Mouse (Mus musculus): ENCODE data around the gene Ppp5c. TPM values are rescaled to one million over a fixed set of nuclear protein-coding genes. Genes with fewer than 3 reads are reported as not detected.
A peak's percentile ranks its signal among the peaks of the same experiment; 100 is the strongest.
"Not testable (repeated sequence)": the region's sequence is repeated elsewhere in the genome, so short reads cannot be mapped to it uniquely, and the experiment has no call there.

The Ppp5c gene
- polyA plus RNA-seq (2014; fragmentation: Nextera tagmentation; extraction: Ambion mirVana), result 103 and 115 TPM in 2 replicates

DNA sequence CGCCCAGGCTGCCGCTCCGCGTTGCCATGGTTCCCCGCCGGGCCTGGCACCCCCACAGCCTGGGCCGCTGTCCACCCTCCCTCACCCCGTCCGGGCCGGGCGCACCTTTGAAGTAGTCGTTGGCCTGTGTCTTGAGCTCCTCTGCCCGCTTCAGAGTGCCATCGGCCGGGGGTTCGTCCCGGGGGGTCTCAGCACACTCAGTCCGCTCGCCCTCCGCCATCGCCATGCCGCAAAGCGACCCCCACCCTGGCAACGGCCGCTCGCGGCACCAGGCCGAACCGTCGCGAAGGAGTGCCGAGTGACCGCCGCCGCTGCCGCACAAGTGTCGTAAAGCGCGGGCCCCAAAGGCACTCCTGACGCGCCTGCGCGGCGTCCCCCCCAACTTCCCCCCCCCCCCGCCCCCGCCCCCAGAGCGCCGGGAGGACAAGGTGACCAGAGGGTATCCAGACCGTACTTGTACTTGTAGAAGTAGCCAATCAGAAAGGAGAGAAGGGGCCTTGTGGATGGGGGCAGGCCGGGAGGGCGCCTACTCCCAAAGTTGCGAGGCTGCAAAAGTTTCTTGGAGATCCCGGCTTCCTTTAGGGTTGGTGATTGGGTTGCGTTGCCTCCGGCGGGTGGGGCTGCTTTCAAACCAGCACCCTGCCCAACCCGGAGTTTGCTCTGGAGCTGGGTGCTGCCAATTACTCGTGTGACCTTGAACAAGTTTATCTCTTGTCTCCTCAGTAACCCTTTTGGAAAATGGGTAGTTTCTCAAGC is at the start of gene Ppp5c:
TSS of gene Ppp5c (minus strand) at position 337 of the 756 bp plus-strand sequence.
- H3K27ac ChIP-seq (ENCODE audit: low read depth, low read length), result peak within 1 kb of the TSS; percentile 75
- H3K27me3 ChIP-seq (ENCODE audit: control insufficient read depth, insufficient read depth, low read length), result no peaks in the 10 kb centered on the region
- H3K4me3 ChIP-seq (ENCODE audit: low read length), result peak within 1 kb of the TSS; percentile 72
- ATAC-seq (ENCODE audit: low FRiP score, low TSS enrichment), result peak; percentile 89
- peaks cover 28% of the 10 kb centered on the region for H3K4me1 ChIP-seq (ENCODE audit: control insufficient read depth, insufficient read depth, low read length)
- WGBS, result under 1% methylated on average over 53 of the region's 58 CpGs
- H3K36me3 ChIP-seq (ENCODE audit: control insufficient read depth, insufficient read depth, low read length), result peaks cover 18% of the 10 kb centered on the region; the same call in 1 of the 2 replicates
- no peaks in the 10 kb centered on the region for H3K9me3 ChIP-seq (ENCODE audit: control insufficient read depth, low read length)
- H3K4me2 ChIP-seq (replicated peaks; ENCODE audit: low read depth, low read length), result peak within 1 kb of the TSS; percentile 75
- peak within 1 kb of the TSS; percentile 79 for H3K9ac ChIP-seq (ENCODE audit: low read depth, low read length)

DNA sequence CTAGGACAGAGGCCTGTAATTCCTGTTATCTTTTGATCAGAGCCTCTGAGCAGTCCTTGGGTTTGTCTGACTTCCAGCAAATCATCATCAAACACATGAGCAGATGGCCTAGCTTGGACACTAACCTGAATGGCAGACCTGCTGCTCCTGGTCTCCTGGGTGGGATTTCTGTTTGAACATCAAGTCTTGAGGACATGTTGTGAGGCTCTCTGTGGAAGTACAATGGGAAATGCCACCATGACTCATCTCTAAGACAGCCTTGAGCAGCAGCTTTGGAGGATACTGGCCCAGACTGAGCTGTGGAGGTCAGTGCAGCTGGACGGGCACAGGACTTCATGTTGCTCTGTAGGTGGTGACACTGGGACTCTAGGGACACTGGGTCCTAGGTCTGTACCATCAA is 48.8 kb upstream of the Ppp5c start:
- H3K9me3 ChIP-seq (ENCODE audit: control insufficient read depth, low read length), result no peaks in the 10 kb centered on the region; the same call in 1 of the 2 replicates
- H3K4me1 ChIP-seq (ENCODE audit: control insufficient read depth, insufficient read depth, low read length), result no peaks in the 10 kb centered on the region
- no peak overlapping the region for H3K4me2 ChIP-seq (replicated peaks; ENCODE audit: low read depth, low read length)
- no peak overlapping the region for H3K4me3 ChIP-seq (ENCODE audit: low read length)
- H3K27ac ChIP-seq (ENCODE audit: low read depth, low read length), result no peak overlapping the region
- no peaks in the 10 kb centered on the region for H3K27me3 ChIP-seq (ENCODE audit: control insufficient read depth, insufficient read depth, low read length)
- WGBS, result 89% methylated on average over 1 of the region's 1 CpGs
- H3K9ac ChIP-seq (ENCODE audit: low read depth, low read length), result no peak overlapping the region
- ATAC-seq (ENCODE audit: low FRiP score, low TSS enrichment), result no peak
- no peaks in the 10 kb centered on the region for H3K36me3 ChIP-seq (ENCODE audit: control insufficient read depth, insufficient read depth, low read length)

DNA sequence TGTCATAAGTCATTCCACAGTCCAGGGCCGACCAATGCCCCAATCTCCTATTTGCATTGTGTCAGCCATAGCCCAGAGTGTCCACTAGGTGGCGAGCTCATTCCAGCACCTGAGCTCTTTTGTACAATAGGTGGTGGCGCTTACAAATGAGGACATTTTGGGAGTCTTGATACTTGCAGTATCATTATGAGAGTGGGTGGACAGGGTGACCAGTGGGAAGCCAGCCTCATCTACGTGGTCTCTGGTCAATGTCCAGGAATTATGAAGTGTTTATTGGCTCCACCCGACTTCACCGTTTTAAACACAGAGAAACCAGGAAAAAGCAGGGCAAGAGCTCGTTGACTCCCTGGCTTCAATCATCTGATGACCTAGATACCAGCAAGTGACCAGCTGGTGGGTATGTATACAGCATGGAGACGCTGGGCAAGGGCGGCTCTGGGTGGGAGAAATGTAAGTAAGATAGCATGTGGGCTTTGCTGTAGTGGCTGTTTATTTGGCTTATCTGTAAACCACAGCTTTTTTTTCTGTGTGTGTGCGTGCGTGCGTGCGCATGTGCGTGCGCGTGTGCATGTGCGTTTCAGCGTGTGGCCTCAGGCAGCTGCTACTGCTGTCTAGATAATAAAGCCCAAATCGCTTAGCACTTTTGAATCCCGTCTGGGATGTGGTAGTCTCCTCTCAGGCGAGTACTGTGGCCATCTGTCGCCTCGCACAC is 46.3 kb upstream of the Ppp5c start, which contains the start of gene Psg16:
TSS of gene Psg16 (plus strand) at position 137 of the 712 bp plus-strand sequence.
- H3K9ac ChIP-seq (ENCODE audit: low read depth, low read length), result no peak within 1 kb of the TSS
- no peaks in the 10 kb centered on the region for H3K27me3 ChIP-seq (ENCODE audit: control insufficient read depth, insufficient read depth, low read length)
- H3K4me3 ChIP-seq (ENCODE audit: low read length), result no peak within 1 kb of the TSS
- no peak within 1 kb of the TSS for H3K4me2 ChIP-seq (replicated peaks; ENCODE audit: low read depth, low read length)
- peak; percentile 76 for ATAC-seq (ENCODE audit: low FRiP score, low TSS enrichment)
- H3K4me1 ChIP-seq (ENCODE audit: control insufficient read depth, insufficient read depth, low read length), result no peaks in the 10 kb centered on the region
- no peaks in the 10 kb centered on the region for H3K9me3 ChIP-seq (ENCODE audit: control insufficient read depth, low read length)
- WGBS, result 69% methylated on average over 23 of the region's 23 CpGs
- no peaks in the 10 kb centered on the region for H3K36me3 ChIP-seq (ENCODE audit: control insufficient read depth, insufficient read depth, low read length)
- H3K27ac ChIP-seq (ENCODE audit: low read depth, low read length), result no peak within 1 kb of the TSS

DNA sequence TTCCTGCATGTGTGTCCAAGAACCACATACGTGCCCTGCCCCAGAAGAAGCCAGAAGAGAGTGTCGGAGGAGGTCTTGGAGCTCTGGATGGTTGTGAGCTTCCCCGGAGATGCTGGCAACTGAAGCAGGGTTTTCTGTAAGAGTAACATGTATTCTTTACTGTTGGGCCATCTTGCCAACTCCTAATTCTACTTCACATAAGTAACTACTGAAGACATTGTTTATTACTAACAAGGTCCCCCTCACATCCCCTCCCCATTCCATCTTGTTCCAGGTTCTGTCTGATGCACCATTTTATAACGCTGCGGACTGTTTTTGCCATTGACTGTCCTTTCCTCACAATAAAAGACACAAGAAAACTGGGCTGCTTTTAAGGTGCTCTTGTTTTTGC is 45.8 kb upstream of the Ppp5c start:
- ATAC-seq (ENCODE audit: low FRiP score, low TSS enrichment), result no peak
- Histone ChIP-seq H3K4me2 (replicated peaks; ENCODE audit: low read depth, low read length) (no peak overlapping the region), H3K9me3 (ENCODE audit: control insufficient read depth, low read length) (no peaks in the 10 kb centered on the region), H3K27ac (ENCODE audit: low read depth, low read length) (no peak overlapping the region), H3K9ac (ENCODE audit: low read depth, low read length) (no peak overlapping the region), H3K4me1 (ENCODE audit: control insufficient read depth, insufficient read depth, low read length) (no peaks in the 10 kb centered on the region), H3K4me3 (ENCODE audit: low read length) (no peak overlapping the region), H3K27me3 (ENCODE audit: control insufficient read depth, insufficient read depth, low read length) (no peaks in the 10 kb centered on the region), H3K36me3 (ENCODE audit: control insufficient read depth, insufficient read depth, low read length) (no peaks in the 10 kb centered on the region)
- WGBS, result 58% methylated on average over 5 of the region's 5 CpGs

DNA sequence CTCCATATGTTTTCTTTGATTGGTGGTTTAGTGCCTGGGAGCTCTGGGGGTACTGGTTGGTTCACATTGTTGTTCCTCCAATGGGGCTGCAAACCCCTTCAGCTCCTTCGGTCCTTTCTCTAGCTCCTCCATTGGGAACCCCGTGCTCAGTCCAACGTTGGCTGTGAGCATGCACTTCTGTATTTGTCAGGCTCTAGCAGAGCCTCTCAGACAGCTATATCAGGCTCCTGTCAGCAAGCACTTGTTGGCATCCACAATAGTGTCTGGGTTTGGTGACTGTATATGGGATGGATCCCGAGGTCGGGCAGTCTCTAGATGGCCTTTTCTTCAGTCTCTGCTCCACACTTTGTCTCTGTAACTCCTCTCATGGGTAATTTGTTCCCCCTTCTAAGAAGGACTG is 39.9 kb upstream of the Ppp5c start:
- H3K9ac ChIP-seq (ENCODE audit: low read depth, low read length); H3K36me3 ChIP-seq (ENCODE audit: control insufficient read depth, insufficient read depth, low read length); H3K27me3 ChIP-seq (ENCODE audit: control insufficient read depth, insufficient read depth, low read length); H3K9me3 ChIP-seq (ENCODE audit: control insufficient read depth, low read length); ATAC-seq (ENCODE audit: low FRiP score, low TSS enrichment); H3K27ac ChIP-seq (ENCODE audit: low read depth, low read length); H3K4me1 ChIP-seq (ENCODE audit: control insufficient read depth, insufficient read depth, low read length); H3K4me3 ChIP-seq (ENCODE audit: low read length); H3K4me2 ChIP-seq (replicated peaks; ENCODE audit: low read depth, low read length): not testable (repeated sequence)
- 71% methylated on average over 5 of the region's 5 CpGs for WGBS

DNA sequence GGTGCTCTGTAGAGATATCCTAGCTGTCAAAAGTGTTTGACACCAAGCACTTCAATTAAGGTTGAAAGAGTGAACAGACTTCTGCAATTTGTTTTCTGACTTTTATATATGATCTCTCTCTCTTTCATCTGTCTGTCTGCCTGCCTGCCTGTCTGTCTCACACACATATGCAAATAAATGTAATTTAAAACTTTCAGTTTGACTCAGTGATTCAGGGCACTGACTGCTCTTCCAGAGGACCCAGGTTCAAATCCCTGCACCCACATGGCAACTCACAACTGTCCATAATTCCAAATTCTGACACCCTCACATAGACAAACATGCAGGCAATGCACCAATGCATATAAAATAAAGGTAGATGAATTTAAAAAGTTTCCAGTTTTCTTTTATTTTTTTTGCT is 39.3 kb upstream of the Ppp5c start:
- H3K27ac ChIP-seq (ENCODE audit: low read depth, low read length), result no peak overlapping the region
- H3K4me1 ChIP-seq (ENCODE audit: control insufficient read depth, insufficient read depth, low read length), result peaks cover 8% of the 10 kb centered on the region; the same call in 1 of the 2 replicates
- H3K27me3 ChIP-seq (ENCODE audit: control insufficient read depth, insufficient read depth, low read length), result no peaks in the 10 kb centered on the region
- no peak overlapping the region for H3K9ac ChIP-seq (ENCODE audit: low read depth, low read length)
- H3K4me2 ChIP-seq (replicated peaks; ENCODE audit: low read depth, low read length), result no peak overlapping the region
- no peaks in the 10 kb centered on the region for H3K9me3 ChIP-seq (ENCODE audit: control insufficient read depth, low read length)
- no peak overlapping the region for H3K4me3 ChIP-seq (ENCODE audit: low read length)
- ATAC-seq (ENCODE audit: low FRiP score, low TSS enrichment), result no peak
- H3K36me3 ChIP-seq (ENCODE audit: control insufficient read depth, insufficient read depth, low read length), result no peaks in the 10 kb centered on the region

DNA sequence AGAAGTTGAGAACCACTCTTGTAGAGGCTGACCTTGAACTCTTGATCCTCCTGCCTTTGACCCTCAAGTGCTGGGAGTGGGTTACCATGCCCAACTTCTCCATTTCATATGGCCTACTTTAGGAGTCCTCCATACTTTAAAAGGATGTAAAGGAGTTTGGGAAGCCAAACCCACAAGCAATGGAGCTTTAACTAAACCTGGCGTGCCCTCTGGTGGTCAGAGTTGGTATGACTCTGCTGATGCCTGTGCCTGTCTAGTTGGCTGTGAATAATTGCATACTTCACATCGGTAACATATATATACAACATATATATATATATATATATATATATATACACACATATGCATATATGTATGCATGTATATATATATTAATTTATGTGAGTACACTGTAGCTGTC is 38.7 kb upstream of the Ppp5c start:
- no peaks in the 10 kb centered on the region for H3K27me3 ChIP-seq (ENCODE audit: control insufficient read depth, insufficient read depth, low read length)
- no peaks in the 10 kb centered on the region for H3K9me3 ChIP-seq (ENCODE audit: control insufficient read depth, low read length)
- 0 out of 2 replicates have a peak, but pooled peaks have one; percentile 21 for ATAC-seq (ENCODE audit: low FRiP score, low TSS enrichment)
- no peak overlapping the region for H3K9ac ChIP-seq (ENCODE audit: low read depth, low read length)
- no peak overlapping the region for H3K4me3 ChIP-seq (ENCODE audit: low read length)
- 6% methylated on average over 2 of the region's 2 CpGs for WGBS
- no peak overlapping the region for H3K27ac ChIP-seq (ENCODE audit: low read depth, low read length)
- no peaks in the 10 kb centered on the region for H3K36me3 ChIP-seq (ENCODE audit: control insufficient read depth, insufficient read depth, low read length)
- no peak overlapping the region for H3K4me2 ChIP-seq (replicated peaks; ENCODE audit: low read depth, low read length)
- H3K4me1 ChIP-seq (ENCODE audit: control insufficient read depth, insufficient read depth, low read length), result peaks cover 8% of the 10 kb centered on the region; the same call in 1 of the 2 replicates

DNA sequence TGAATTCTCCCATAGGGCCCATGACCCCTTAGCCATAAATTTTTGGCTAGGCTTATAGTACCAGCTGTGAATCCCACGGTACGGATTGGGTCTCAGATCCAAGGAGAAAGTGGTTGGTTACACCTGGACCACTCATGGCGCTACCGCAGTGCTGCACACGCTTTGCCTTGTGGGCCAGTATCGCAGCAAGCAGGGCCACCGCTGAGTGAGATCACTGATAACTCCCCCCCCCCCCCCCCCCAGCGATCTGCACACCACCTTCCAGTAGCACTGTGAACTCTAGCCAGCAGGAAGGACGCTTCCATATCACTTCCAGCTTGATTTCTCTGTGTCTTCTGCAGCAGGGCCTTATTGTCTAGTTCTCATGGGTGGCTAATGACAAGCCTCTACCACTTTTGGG is 37.9 kb upstream of the Ppp5c start:
- H3K27me3 ChIP-seq (ENCODE audit: control insufficient read depth, insufficient read depth, low read length), result no peaks in the 10 kb centered on the region
- H3K4me2 ChIP-seq (replicated peaks; ENCODE audit: low read depth, low read length), result no peak overlapping the region
- no peaks in the 10 kb centered on the region for H3K9me3 ChIP-seq (ENCODE audit: control insufficient read depth, low read length)
- ATAC-seq (ENCODE audit: low FRiP score, low TSS enrichment), result no peak
- H3K4me1 ChIP-seq (ENCODE audit: control insufficient read depth, insufficient read depth, low read length), result peaks cover 10% of the 10 kb centered on the region
- H3K4me3 ChIP-seq (ENCODE audit: low read length), result no peak overlapping the region
- no peak overlapping the region for H3K9ac ChIP-seq (ENCODE audit: low read depth, low read length)
- WGBS, result 79% methylated on average over 8 of the region's 9 CpGs
- H3K36me3 ChIP-seq (ENCODE audit: control insufficient read depth, insufficient read depth, low read length), result no peaks in the 10 kb centered on the region
- no peak overlapping the region for H3K27ac ChIP-seq (ENCODE audit: low read depth, low read length)

DNA sequence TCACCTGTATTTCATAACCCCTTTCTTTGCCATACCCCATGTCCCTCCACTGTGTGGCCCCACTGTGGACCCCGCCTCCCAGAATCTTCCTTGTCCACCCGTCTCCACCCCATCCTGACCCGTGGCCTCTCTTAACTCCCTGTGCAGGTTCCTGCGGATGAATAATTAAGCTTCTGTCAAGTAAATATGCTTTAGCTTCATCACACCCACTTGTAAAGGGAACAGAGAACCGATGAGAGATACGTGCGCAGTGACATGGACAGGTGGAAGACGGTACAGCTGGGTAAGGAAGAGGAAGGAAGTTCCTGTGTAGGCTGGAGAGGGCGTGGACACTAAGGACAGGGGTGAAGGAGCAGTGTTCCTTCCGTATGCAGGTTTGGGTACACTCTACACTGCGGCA is 35.1 kb upstream of the Ppp5c start:
- peak overlapping the region; percentile 55 for H3K4me3 ChIP-seq (ENCODE audit: low read length)
- H3K9ac ChIP-seq (ENCODE audit: low read depth, low read length), result peak overlapping the region; percentile 66; the same call in 1 of the 2 replicates
- no peaks in the 10 kb centered on the region for H3K9me3 ChIP-seq (ENCODE audit: control insufficient read depth, low read length)
- H3K36me3 ChIP-seq (ENCODE audit: control insufficient read depth, insufficient read depth, low read length), result no peaks in the 10 kb centered on the region
- H3K4me2 ChIP-seq (replicated peaks; ENCODE audit: low read depth, low read length), result peak overlapping the region; percentile 86
- H3K27me3 ChIP-seq (ENCODE audit: control insufficient read depth, insufficient read depth, low read length), result no peaks in the 10 kb centered on the region
- 9% methylated on average over 11 of the region's 11 CpGs for WGBS
- H3K27ac ChIP-seq (ENCODE audit: low read depth, low read length), result peak overlapping the region; percentile 59
- ATAC-seq (ENCODE audit: low FRiP score, low TSS enrichment), result peak; percentile 7
- peaks cover 37% of the 10 kb centered on the region for H3K4me1 ChIP-seq (ENCODE audit: control insufficient read depth, insufficient read depth, low read length)

Measured in kidney, embryonic 14.5 days (tissue).